In genomic region chr4:7961521-7962172, GRCm38 (mm10) we compare ENCODE assay signal across 15 mouse cellular contexts.
DNase-seq lines count a peak whose midpoint lies in the region; ATAC-seq and TF ChIP-seq lines count a peak whose summit lies in the region.
"Had no signal": no experiment of that assay in that cellular context is flagged by ENCODE, and none has a peak within 500 bp of the region (broad histone marks: within the 10 kb centered on the region; RNA-seq: fewer than 3 reads in every experiment).

No protein-coding gene starts in this region.

- peak; percentile 52 for ATAC-seq in frontal cortex, adult (ENCODE audit: low TSS enrichment)
- no peak for ATAC-seq in hindbrain, embryonic 12.5 days (ENCODE audit: low FRiP score)

- no peak for DNase-seq in frontal cortex, postnatal 10 days (ENCODE audit: low spot score in 2 of 2)
- DNase-seq in right cerebral cortex, adult 2 months (ENCODE audit: low spot score in 2 of 2) = peak; percentile 20 to 21
- no peak for DNase-seq in right cerebral cortex, postnatal 14 days
- no peak for DNase-seq in MN1 (ENCODE audit: low spot score)
- DNase-seq: cerebellum, adult 8-10 months; kidney, adult 8-10 months; liver, embryonic 13.5 days; lung, postnatal 10 days had no signal

- no peak overlapping the region for H3K4me3 ChIP-seq in embryonic fibroblast, embryonic 13.5 days (ENCODE audit: insufficient read depth, low read length)
- H3K4me3 ChIP-seq in olfactory bulb, adult 2 months (ENCODE audit: insufficient read depth, low read depth, low read length) = no peak overlapping the region
- no peak overlapping the region for H3K4me3 ChIP-seq in hindbrain, embryonic 12.5 days
- H3K4me3 ChIP-seq: hindbrain, embryonic 13.5 days; left cerebral cortex, adult 2 months; liver, embryonic 13.5 days; midbrain, embryonic 10.5 days had no signal

- no peaks in the 10 kb centered on the region for H3K27me3 ChIP-seq in hindbrain, embryonic 12.5 days
- H3K27me3 ChIP-seq: hindbrain, embryonic 13.5 days; liver, embryonic 13.5 days had no signal

- no peak overlapping the region for H3K9ac ChIP-seq in hindbrain, embryonic 12.5 days
- H3K9ac ChIP-seq: hindbrain, embryonic 13.5 days; liver, embryonic 13.5 days had no signal

- no peak for TF ChIP-seq POLR2A in embryonic fibroblast, embryonic 13.5 days (IDR thresholded peaks at IDR 0.05; ENCODE audit: low read depth, low read length)
- TF ChIP-seq POLR2A in olfactory bulb, adult 2 months (IDR thresholded peaks at IDR 0.05; ENCODE audit: insufficient read depth, low read depth, low read length) = no peak

- H3K9me3 ChIP-seq in hindbrain, embryonic 12.5 days (replicated peaks) = no peaks in the 10 kb centered on the region
- H3K9me3 ChIP-seq: hindbrain, embryonic 13.5 days; liver, embryonic 13.5 days; midbrain, embryonic 10.5 days had no signal

- H3K36me3 ChIP-seq in hindbrain, embryonic 12.5 days = no peaks in the 10 kb centered on the region
- H3K36me3 ChIP-seq: hindbrain, embryonic 13.5 days; liver, embryonic 13.5 days; midbrain, embryonic 10.5 days had no signal

- H3K4me1 ChIP-seq in embryonic fibroblast, embryonic 13.5 days (ENCODE audit: control insufficient read depth, insufficient read depth, low read length) = peaks cover 3% of the 10 kb centered on the region
- H3K4me1 ChIP-seq in olfactory bulb, adult 2 months (ENCODE audit: control insufficient read depth, insufficient read depth, low read length) = peaks cover 5% of the 10 kb centered on the region
- H3K4me1 ChIP-seq in hindbrain, embryonic 12.5 days = no peaks in the 10 kb centered on the region
- H3K4me1 ChIP-seq: hindbrain, embryonic 13.5 days; liver, embryonic 13.5 days; midbrain, embryonic 10.5 days had no signal

- no peak overlapping the region for H3K4me2 ChIP-seq in hindbrain, embryonic 12.5 days (replicated peaks)
- H3K4me2 ChIP-seq: hindbrain, embryonic 13.5 days; liver, embryonic 13.5 days had no signal

- 0 out of 2 replicates have a peak overlapping the region, but pooled peaks have one; percentile 13 for H3K27ac ChIP-seq in embryonic fibroblast, embryonic 13.5 days (ENCODE audit: insufficient read depth, low read length)
- H3K27ac ChIP-seq in olfactory bulb, adult 2 months (ENCODE audit: insufficient read depth, low read depth, low read length) = peak overlapping the region; percentile 84
- H3K27ac ChIP-seq in hindbrain, embryonic 12.5 days = no peak overlapping the region
- H3K27ac ChIP-seq: hindbrain, embryonic 13.5 days; left cerebral cortex, adult 2 months; liver, embryonic 13.5 days; midbrain, embryonic 10.5 days had no signal

- TF ChIP-seq CTCF in embryonic fibroblast, embryonic 13.5 days (IDR thresholded peaks at IDR 0.05; ENCODE audit: borderline replicate concordance, insufficient read depth, low read length) = no peak
- TF ChIP-seq CTCF in olfactory bulb, adult 2 months (IDR thresholded peaks at IDR 0.05; ENCODE audit: insufficient read depth, low read depth, low read length) = no peak

- 22% methylated on average over 5 of the region's 5 CpGs for WGBS in olfactory bulb, adult 2 months
- 60% methylated on average over 5 of the region's 5 CpGs for WGBS in hindbrain, embryonic 12.5 days

Comparison
In these comparisons a context has a peak if more than half of its experiments do, and no peak if none do; other contexts are left out.
1. DNase-seq: peak in right cerebral cortex, adult 2 months (2 of 2); none in frontal cortex, postnatal 10 days (0 of 2), right cerebral cortex, postnatal 14 days (single experiment) and MN1 (single experiment).